Mouse (Mus musculus) neutrophil, adult 83 days (primary cell): ENCODE measurements around the gene Uba1. TPM values are rescaled to one million over a fixed set of nuclear protein-coding genes. Genes with fewer than 3 reads are reported as not detected.

ENCODE experiments used
- total RNA-seq, 2 experiments: library from RNA; stranded (reverse); gene quantifications; one replicate each; pipeline ENCODE4 v1.2.4; 2023

Uba1 gene
- total RNA-seq, result 100 to 1,000 TPM; 192 to 196 TPM

DNA sequence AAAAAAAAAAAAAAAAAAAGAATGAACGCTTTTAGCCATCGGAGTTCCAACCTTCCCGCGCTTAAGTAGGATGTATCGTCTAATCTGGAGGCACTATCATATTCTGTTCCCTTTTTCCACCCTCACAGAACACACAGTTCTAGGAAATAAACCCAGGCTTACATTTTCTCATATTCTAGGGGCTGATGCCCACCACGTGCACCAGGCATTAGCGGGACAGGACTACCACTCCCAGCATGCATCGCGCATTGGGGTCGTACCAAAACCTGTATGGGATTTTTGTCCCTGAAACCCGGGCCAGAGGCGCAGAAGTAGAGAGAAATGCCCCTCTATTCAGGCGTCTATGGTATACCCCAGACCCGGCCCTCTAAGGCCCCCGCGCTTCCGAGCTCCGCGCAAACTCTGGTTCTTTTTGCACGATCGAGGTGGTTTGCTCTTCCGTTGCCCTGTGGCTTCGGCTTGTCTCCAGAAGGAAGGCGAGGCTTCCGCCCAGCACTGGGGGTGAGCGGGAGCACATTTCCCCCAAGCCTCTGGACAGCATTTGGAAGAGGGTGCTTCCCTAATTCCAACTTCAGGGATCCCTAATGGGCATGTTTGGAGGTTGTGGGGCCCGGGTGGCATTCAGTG, at the start of gene Uba1:
Gene Uba1, plus strand, starts transcription at position 301 of the 627 bp plus-strand sequence.

DNA sequence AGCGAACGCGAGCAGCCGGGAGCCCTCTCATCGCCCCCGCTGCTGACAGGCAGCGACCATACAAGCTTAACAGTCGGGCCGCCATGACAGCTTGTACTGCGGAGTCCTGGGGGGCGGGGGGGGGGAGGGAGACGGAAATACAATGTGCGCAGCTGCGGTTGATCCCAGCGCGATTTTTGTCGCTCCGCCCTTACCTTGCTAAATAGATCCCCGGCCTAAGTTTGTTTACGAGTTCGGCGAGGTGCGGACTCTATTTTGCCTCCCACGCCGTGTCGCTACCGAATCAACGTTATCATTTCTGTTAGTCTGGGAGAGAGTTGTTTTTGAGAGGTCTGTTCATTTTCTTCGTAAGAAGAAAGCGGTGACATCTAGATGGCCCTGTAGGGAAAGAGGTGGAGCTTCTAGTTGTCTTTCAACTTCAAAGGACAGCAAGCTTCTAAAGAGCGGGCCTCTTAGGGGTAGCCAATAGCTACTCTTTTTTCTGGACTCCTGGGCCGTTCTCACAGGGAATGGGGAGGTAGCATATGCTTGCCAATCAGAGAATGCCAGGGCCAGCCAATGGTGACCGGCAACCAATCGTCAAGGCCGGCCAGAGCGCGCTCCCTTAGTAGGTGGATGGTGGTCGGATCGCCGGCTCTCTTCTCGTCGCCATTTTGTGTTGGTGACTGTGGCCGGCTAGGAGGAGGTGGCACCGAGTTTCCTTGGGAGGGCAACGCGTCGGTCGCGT, 40.8 kb upstream of the Uba1 start, which contains the start of the genes Rbm10 and Ndufb11:
Gene Rbm10, plus strand, starts transcription at position 328 of the 727 bp plus-strand sequence.
Gene Ndufb11, minus strand, starts transcription at position 444 of the 727 bp plus-strand sequence.

DNA sequence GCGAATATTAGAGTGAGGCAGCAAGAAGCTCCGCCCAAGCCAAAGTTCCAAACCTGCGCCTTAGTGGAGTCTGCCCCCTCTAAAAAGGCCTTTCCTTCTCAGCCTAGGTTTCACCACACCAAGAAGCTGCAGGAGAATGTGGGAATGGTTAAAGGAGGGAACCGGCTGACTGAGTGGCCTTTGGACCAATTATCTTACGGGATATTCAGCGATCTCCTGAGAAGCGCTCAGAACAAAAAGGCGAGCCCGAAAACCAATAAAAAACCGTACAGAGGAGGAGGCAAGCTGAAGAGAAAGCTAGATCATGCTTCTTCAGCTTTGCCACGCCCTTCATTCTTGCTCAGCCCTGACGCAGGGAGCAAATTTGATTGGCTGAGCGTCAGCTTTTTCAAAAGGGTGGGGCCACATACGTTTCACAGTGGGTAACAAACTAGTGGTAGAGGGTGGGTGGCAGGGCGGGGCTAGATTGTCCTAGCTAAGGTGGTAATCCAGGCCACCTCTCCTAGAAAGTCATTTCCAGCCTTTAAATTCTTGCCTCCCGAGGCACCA, 29.5 kb downstream of the Uba1 start, which contains the start of gene Cdk16:
Gene Cdk16, plus strand, starts transcription at position 436 of the 549 bp plus-strand sequence.

DNA sequence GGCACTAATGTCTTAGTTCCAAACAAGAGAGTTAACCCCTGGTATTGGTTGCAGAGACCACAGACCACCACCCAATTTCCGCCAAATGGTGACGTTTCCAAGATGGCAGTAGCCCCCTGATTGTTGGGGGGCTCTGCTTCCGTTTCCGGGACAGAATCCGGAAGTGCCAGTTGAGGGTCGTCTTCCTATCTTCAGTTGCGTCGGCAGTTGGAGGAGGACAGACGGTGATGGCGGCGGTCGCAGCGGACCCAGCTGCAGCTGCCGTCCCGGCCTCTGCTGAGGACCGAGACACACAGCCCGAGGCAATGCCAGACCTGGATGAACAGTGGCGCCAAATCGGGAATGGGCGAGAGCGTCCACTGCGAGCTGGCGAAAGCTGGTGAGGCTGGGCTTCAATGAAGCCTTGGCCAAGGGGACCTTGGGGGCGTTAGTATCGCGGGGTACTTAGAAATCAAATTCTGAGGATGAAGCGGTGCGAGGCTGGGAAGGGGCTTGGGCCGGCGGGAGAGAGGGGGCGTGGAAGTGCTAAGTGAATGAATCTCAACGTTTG, 45.7 kb downstream of the Uba1 start, which contains the start of gene Usp11:
Gene Usp11, plus strand, starts transcription at position 166 of the 550 bp plus-strand sequence.

Other genes starting within 250 kb of the Uba1 start
- gene Jade3, start 232.6 kb upstream of the Uba1 start, total RNA-seq, result 1 to 10 TPM; 3.0 to 4.3 TPM
- gene Rgn, start 108.5 kb upstream of the Uba1 start, total RNA-seq, result not detected
- 10 to 100 TPM; 29.8 to 33.9 TPM for gene Rbm10, start 40.8 kb upstream of the Uba1 start, total RNA-seq
- gene Ndufb11, start 40.7 kb upstream of the Uba1 start, total RNA-seq, result 10 to 100 TPM; 91.8 to 95.9 TPM
- gene Cdk16, start 29.6 kb downstream of the Uba1 start, total RNA-seq, result 10 to 100 TPM; 41.6 to 46.3 TPM
- 1 to 10 TPM; 4.6 to 6.6 TPM for gene Usp11, start 45.6 kb downstream of the Uba1 start, total RNA-seq
- gene Araf, start 139.5 kb downstream of the Uba1 start, total RNA-seq, result 10 to 100 TPM; 53.8 to 54.4 TPM
- gene Timp1, start 211.8 kb downstream of the Uba1 start, total RNA-seq, result under 1 TPM in 1 of 2 experiments, not detected in 1; 0.68 TPM